Mouse (Mus musculus): Measurements from ENCODE around the gene Sema3a. TPM values are rescaled to one million over a fixed set of nuclear protein-coding genes. Genes with fewer than 3 reads are reported as not detected.

Sema3a gene
- polyA plus RNA-seq, 1 experiment = 0.25 TPM

DNA sequence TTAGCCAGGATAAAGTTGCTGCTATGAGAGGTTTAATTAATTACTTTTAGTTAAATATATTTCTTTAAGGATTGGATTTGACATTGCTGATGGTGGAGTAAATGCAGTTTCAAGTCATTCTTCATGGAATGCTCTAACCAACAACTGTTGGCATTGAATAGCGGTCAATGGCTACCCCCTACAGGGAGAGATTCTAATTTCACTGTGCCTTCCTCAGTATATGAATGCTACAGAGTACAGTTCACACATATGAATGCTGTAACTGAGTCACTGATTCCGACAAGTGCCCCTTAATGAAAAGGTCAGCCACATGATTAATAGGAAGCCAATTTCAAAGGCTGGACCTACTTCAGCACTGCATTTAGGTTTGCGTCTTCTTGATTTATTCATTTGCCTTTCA lies 1.9 kb downstream of the Sema3a start:
- WGBS = 84% methylated on average over 3 of the region's 3 CpGs
- Histone ChIP-seq H3K4me3 (ENCODE audit: low read depth, low read length) (no peak overlapping the region), H3K4me1 (ENCODE audit: control insufficient read depth, insufficient read depth, insufficient read length, low read length) (no peaks in the 10 kb centered on the region), H3K27me3 (ENCODE audit: control insufficient read depth, insufficient read depth, low read length) (no peaks in the 10 kb centered on the region), H3K27ac (ENCODE audit: insufficient read depth, low read depth, low read length) (no peak overlapping the region), H3K36me3 (ENCODE audit: control insufficient read depth, insufficient read depth, low read length) (no peaks in the 10 kb centered on the region)
- no peak for TF ChIP-seq CTCF (IDR thresholded peaks at IDR 0.05; ENCODE audit: extremely low read depth, insufficient read length, insufficient replicate concordance, low read depth, low read length)
- no peak for TF ChIP-seq POLR2A (IDR thresholded peaks at IDR 0.05; ENCODE audit: low read depth, low read length)

DNA sequence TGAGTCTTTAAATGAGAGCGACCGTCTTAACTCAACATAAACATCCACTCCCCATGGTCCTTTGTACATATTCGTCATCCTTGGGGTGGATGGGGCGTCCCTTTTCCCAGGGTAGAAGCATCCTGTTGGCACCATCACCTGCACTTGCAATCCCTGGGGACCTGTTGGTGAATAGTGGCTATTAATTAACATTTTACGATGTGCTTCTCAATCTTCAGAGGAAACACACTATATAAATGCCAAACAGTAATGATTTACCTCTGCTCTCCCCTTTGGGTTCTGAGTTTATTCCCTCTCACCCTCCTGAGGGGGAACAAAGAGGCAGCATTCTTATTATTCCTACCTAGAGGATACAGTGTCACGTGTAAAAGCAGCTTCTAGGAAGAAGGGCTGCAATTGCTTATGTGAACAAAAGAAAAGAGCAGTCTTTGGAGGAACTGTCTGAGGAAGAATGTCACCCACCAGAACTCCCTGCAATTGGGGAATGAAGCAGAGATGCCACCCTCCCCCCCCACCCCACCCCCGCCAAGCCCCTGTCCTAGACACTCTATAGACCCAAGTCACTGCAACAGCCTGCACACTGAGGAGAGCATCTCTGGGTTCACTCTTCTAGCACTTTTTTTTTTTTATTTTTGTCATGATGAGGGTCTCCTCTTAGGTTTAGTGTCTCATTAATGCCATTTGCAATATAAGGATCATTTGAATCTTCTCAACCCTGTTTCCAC lies 19.7 kb downstream of the Sema3a start:
- 53% methylated on average over 7 of the region's 7 CpGs for WGBS
- no peak overlapping the region for H3K27ac ChIP-seq (ENCODE audit: insufficient read depth, low read depth, low read length)
- no peak overlapping the region for H3K4me3 ChIP-seq (ENCODE audit: low read depth, low read length)
- H3K4me1 ChIP-seq (ENCODE audit: control insufficient read depth, insufficient read depth, insufficient read length, low read length) = no peaks in the 10 kb centered on the region
- no peaks in the 10 kb centered on the region for H3K36me3 ChIP-seq (ENCODE audit: control insufficient read depth, insufficient read depth, low read length)
- H3K27me3 ChIP-seq (ENCODE audit: control insufficient read depth, insufficient read depth, low read length) = no peaks in the 10 kb centered on the region
- TF ChIP-seq POLR2A (IDR thresholded peaks at IDR 0.05; ENCODE audit: low read depth, low read length) = no peak
- no peak for TF ChIP-seq CTCF (IDR thresholded peaks at IDR 0.05; ENCODE audit: extremely low read depth, insufficient read length, insufficient replicate concordance, low read depth, low read length)

DNA sequence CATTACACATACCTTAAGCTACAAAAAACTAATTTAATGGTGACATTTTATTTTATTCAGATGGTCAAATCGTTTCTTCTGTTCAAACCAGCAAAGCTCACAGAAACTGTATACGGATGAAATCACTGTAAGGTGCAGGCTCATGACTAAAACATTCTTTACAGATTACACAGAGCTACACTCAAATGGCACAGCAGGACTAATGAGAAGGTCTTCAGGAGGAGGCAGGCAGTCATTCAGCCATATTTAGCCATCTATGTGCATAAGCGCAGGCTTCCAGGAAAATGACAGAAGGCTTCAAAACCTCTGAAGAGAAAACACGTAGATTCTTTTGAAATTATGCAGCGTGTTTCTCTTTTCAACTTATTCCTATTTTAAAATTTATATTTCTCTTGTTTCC lies 24.7 kb downstream of the Sema3a start:
- H3K36me3 ChIP-seq (ENCODE audit: control insufficient read depth, insufficient read depth, low read length) = no peaks in the 10 kb centered on the region
- H3K27me3 ChIP-seq (ENCODE audit: control insufficient read depth, insufficient read depth, low read length) = no peaks in the 10 kb centered on the region
- H3K4me3 ChIP-seq (ENCODE audit: low read depth, low read length) = no peak overlapping the region
- H3K4me1 ChIP-seq (ENCODE audit: control insufficient read depth, insufficient read depth, insufficient read length, low read length) = no peaks in the 10 kb centered on the region
- no peak overlapping the region for H3K27ac ChIP-seq (ENCODE audit: insufficient read depth, low read depth, low read length)
- no peak for TF ChIP-seq POLR2A (IDR thresholded peaks at IDR 0.05; ENCODE audit: low read depth, low read length)
- no peak for TF ChIP-seq CTCF (IDR thresholded peaks at IDR 0.05; ENCODE audit: extremely low read depth, insufficient read length, insufficient replicate concordance, low read depth, low read length)
- 86% methylated on average over 5 of the region's 5 CpGs for WGBS

DNA sequence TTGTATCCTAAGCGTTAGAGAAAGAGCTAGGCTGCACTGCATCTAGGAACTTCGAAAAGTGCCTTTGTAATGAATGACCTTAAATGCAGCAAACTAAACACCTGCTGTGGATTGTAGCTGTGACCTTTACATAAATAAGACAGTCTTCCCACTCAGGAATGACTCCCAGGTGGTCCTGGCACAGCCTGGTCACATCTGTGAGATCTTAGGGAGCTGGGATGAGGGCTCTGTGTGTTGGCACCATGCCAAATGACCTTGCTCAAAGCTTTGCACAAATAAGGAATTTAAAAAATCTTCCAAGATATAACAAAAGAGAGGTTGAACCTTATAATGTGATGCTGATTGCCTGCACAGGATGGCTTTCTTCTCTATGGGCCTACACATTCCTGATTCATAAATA lies 25.8 kb downstream of the Sema3a start:
- WGBS = 73% methylated on average over 2 of the region's 2 CpGs
- no peaks in the 10 kb centered on the region for H3K27me3 ChIP-seq (ENCODE audit: control insufficient read depth, insufficient read depth, low read length)
- no peaks in the 10 kb centered on the region for H3K36me3 ChIP-seq (ENCODE audit: control insufficient read depth, insufficient read depth, low read length)
- H3K27ac ChIP-seq (ENCODE audit: insufficient read depth, low read depth, low read length) = no peak overlapping the region
- H3K4me1 ChIP-seq (ENCODE audit: control insufficient read depth, insufficient read depth, insufficient read length, low read length) = no peaks in the 10 kb centered on the region
- TF ChIP-seq POLR2A (IDR thresholded peaks at IDR 0.05; ENCODE audit: low read depth, low read length) (no peak), CTCF (IDR thresholded peaks at IDR 0.05; ENCODE audit: extremely low read depth, insufficient read length, insufficient replicate concordance, low read depth, low read length) (no peak)
- no peak overlapping the region for H3K4me3 ChIP-seq (ENCODE audit: low read depth, low read length)

DNA sequence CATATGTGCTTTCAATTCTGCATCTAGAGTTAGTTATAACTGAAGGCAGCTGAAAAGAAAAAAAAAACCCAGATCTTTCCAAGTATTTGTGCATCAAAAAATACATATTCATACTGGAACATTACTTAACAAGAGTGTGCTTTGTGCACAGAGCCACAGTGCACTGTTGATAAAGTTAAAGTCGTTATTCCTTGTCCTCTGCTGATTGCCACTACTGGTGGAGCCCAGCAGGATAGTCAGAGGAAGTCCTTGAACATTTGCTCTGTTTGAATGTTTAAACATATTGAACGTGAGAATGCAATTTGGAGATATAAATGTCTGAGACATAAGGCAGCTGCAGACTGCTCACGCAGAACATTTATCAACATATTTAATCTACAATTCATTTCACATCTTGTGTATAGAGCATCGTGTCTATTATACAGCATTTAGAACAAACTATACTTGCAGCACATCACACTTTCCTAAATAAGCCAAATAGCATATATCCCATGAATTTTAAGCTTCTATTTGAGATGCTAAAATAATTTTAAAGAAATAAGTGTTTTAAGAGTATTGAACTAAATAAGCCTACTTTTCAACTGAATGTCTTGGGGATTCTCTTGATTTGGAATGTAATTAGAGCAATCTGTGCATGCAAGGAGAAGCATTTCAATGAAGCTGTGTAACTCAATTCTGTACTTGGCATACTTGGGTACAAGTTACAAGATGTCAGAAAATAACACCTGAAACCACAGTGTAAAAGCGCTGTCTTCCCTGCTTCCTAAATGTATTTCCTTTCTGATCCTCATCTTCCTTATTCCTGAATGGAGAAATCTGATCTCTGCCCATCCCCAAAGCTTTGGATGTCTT lies 32.8 kb downstream of the Sema3a start:
- no peaks in the 10 kb centered on the region for H3K4me1 ChIP-seq (ENCODE audit: control insufficient read depth, insufficient read depth, insufficient read length, low read length)
- no peak overlapping the region for H3K4me3 ChIP-seq (ENCODE audit: low read depth, low read length)
- H3K36me3 ChIP-seq (ENCODE audit: control insufficient read depth, insufficient read depth, low read length) = no peaks in the 10 kb centered on the region
- no peak overlapping the region for H3K27ac ChIP-seq (ENCODE audit: insufficient read depth, low read depth, low read length)
- WGBS = 60% methylated on average over 5 of the region's 5 CpGs
- H3K27me3 ChIP-seq (ENCODE audit: control insufficient read depth, insufficient read depth, low read length) = no peaks in the 10 kb centered on the region
- TF ChIP-seq POLR2A (IDR thresholded peaks at IDR 0.05; ENCODE audit: low read depth, low read length) (no peak), CTCF (IDR thresholded peaks at IDR 0.05; ENCODE audit: extremely low read depth, insufficient read length, insufficient replicate concordance, low read depth, low read length) (no peak)

DNA sequence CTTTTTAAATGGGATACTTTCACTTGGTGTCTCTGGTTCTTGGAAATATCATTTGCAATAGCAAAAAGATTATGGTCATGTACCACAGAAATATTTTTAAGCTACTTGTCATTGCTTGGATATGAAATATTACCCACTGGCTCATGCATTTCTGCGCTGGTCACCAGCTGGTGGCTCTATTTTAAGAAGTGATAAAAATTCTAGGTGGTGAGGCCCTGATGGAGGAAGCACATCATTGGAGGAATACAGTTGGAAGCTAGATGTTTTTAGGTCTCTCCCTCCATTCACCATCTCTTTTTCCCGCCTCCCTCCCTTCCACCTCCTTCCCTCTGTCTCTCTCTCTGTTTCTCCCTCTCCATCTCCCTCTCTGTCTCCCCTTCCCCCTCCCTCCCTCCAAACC lies 57.0 kb downstream of the Sema3a start:
- WGBS = 78% methylated on average over 2 of the region's 2 CpGs
- no peaks in the 10 kb centered on the region for H3K27me3 ChIP-seq (ENCODE audit: control insufficient read depth, insufficient read depth, low read length)
- H3K4me3 ChIP-seq (ENCODE audit: low read depth, low read length) = no peak overlapping the region
- H3K36me3 ChIP-seq (ENCODE audit: control insufficient read depth, insufficient read depth, low read length) = no peaks in the 10 kb centered on the region
- no peak for TF ChIP-seq CTCF (IDR thresholded peaks at IDR 0.05; ENCODE audit: extremely low read depth, insufficient read length, insufficient replicate concordance, low read depth, low read length)
- TF ChIP-seq POLR2A (IDR thresholded peaks at IDR 0.05; ENCODE audit: low read depth, low read length) = no peak
- no peak overlapping the region for H3K27ac ChIP-seq (ENCODE audit: insufficient read depth, low read depth, low read length)
- no peaks in the 10 kb centered on the region for H3K4me1 ChIP-seq (ENCODE audit: control insufficient read depth, insufficient read depth, insufficient read length, low read length)

DNA sequence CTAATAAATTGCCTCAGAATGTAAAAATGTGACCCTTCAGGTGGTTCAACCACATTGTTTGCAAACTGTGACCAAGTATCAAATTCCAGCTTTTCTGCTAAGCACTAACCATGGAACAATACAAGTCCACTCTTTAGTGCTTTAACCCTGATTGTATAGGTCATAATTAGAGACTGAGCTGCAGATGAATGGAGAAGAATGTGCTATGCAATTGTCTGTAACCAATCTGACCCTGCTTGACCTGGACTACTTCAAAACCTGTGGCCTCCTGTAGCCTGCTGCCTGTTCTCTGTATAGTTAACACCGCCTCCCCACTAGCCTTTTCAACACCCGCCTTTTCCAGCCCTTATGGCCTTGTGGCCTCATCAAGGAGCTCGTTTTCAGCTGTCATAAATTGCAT lies 72.7 kb downstream of the Sema3a start:
- WGBS = 35% methylated on average over 3 of the region's 3 CpGs
- Histone ChIP-seq H3K36me3 (ENCODE audit: control insufficient read depth, insufficient read depth, low read length) (no peaks in the 10 kb centered on the region), H3K27ac (ENCODE audit: insufficient read depth, low read depth, low read length) (no peak overlapping the region), H3K4me3 (ENCODE audit: low read depth, low read length) (no peak overlapping the region), H3K4me1 (ENCODE audit: control insufficient read depth, insufficient read depth, insufficient read length, low read length) (no peaks in the 10 kb centered on the region), H3K27me3 (ENCODE audit: control insufficient read depth, insufficient read depth, low read length) (no peaks in the 10 kb centered on the region)
- no peak for TF ChIP-seq POLR2A (IDR thresholded peaks at IDR 0.05; ENCODE audit: low read depth, low read length)
